Mouse (Mus musculus): ENCODE measurements around the gene 4921504E06Rik. TPM values are rescaled to one million over a fixed set of nuclear protein-coding genes. Genes with fewer than 3 reads are reported as not detected.

The 4921504E06Rik gene
- polyA plus RNA-seq, 1 experiment from 2014 or later = not detected

DNA sequence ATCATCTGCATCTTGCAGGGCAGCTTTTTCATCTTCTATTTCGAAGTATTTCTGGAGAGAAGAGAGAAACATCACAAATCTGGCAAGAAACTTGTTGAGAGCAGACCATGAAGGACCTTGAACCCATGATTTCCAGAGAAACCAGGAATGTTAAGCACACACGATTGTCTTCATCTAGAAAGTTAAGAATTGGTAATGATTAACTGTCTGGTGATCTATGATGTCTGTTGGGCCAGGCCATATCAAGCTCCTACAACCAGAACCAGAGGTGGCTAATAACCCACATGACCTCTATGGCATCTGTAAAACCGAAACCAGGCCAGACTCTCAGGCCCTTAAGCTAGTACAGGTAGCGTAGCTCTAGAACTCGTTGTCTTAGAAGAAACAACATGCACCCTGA, 29.6 kb downstream of the 4921504E06Rik start:
- ATAC-seq (replicated peaks; ENCODE audit: insufficient number of reproducible peaks, low FRiP score, low TSS enrichment, low read depth) (no peak), DNase-seq (ENCODE audit: low spot score) (no peak)
- H3K9ac ChIP-seq (replicated peaks; ENCODE audit: low read length) = no peak overlapping the region
- no peaks in the 10 kb centered on the region for H3K4me1 ChIP-seq (ENCODE audit: control insufficient read depth, insufficient read depth, low read length)
- no peak overlapping the region for H3K27ac ChIP-seq (replicated peaks; ENCODE audit: low read depth, low read length)
- no peaks in the 10 kb centered on the region for H3K27me3 ChIP-seq (ENCODE audit: control insufficient read depth, insufficient read depth, low read length)
- no peaks in the 10 kb centered on the region for H3K9me3 ChIP-seq (replicated peaks; ENCODE audit: control insufficient read depth, low read length)
- no peak overlapping the region for H3K4me3 ChIP-seq (ENCODE audit: low read depth, low read length)
- H3K36me3 ChIP-seq (replicated peaks; ENCODE audit: control insufficient read depth, insufficient read depth, low read depth, low read length) = no peaks in the 10 kb centered on the region
- 72% methylated on average over 5 of the region's 5 CpGs for WGBS
- H3K4me2 ChIP-seq (ENCODE audit: low read depth, low read length) = no peak overlapping the region

DNA sequence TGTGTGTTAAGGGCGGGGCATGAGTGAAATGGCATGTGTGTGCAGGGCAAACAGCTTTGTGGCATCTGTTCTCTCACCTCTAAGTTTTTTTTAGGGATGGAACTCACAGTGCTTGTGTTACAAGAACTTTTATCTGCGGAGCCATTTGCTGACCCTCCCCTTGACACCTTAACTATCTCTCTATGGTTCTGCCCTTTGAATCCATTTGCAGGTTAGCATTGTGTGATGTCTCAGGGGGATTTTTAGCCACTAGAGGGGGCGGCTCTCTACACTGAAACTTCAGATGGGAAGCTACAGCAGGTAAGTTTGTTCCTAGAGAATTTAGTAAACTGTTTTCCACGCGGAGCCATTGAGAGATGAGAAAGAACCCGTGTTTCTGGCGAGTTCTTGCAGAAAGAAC, 32.1 kb downstream of the 4921504E06Rik start:
- ATAC-seq (replicated peaks; ENCODE audit: insufficient number of reproducible peaks, low FRiP score, low TSS enrichment, low read depth) (no peak), DNase-seq (ENCODE audit: low spot score) (no peak)
- Histone ChIP-seq H3K36me3 (replicated peaks; ENCODE audit: control insufficient read depth, insufficient read depth, low read depth, low read length) (no peaks in the 10 kb centered on the region), H3K9ac (replicated peaks; ENCODE audit: low read length) (no peak overlapping the region), H3K9me3 (replicated peaks; ENCODE audit: control insufficient read depth, low read length) (no peaks in the 10 kb centered on the region), H3K27me3 (ENCODE audit: control insufficient read depth, insufficient read depth, low read length) (no peaks in the 10 kb centered on the region), H3K4me2 (ENCODE audit: low read depth, low read length) (no peak overlapping the region), H3K4me1 (ENCODE audit: control insufficient read depth, insufficient read depth, low read length) (no peaks in the 10 kb centered on the region), H3K4me3 (ENCODE audit: low read depth, low read length) (no peak overlapping the region), H3K27ac (replicated peaks; ENCODE audit: low read depth, low read length) (no peak overlapping the region)
- 35% methylated on average over 7 of the region's 7 CpGs for WGBS

DNA sequence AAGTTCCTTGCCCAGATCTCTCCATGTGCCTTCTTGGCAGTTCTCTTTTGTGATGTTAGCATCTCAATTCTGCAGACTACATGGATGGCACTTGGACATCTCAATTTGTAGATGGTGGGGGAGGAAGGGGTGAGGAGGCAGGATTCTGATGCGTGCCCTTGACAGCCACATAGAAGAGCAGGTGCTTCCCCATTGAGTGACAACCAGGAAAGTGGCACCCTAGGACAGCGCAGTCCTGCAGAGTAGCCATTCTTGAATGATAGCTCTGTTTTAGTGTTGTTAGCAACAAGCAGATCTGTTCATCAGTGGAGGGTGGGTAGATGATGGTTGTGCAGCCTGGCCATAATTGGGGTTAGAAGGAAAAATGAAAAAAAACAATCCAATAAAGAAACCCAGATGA, 33.1 kb downstream of the 4921504E06Rik start:
- H3K27ac ChIP-seq (replicated peaks; ENCODE audit: low read depth, low read length) = no peak overlapping the region
- H3K4me2 ChIP-seq (ENCODE audit: low read depth, low read length) = no peak overlapping the region
- H3K36me3 ChIP-seq (replicated peaks; ENCODE audit: control insufficient read depth, insufficient read depth, low read depth, low read length) = no peaks in the 10 kb centered on the region
- H3K9me3 ChIP-seq (replicated peaks; ENCODE audit: control insufficient read depth, low read length) = no peaks in the 10 kb centered on the region
- no peak overlapping the region for H3K9ac ChIP-seq (replicated peaks; ENCODE audit: low read length)
- 84% methylated on average over 2 of the region's 2 CpGs for WGBS
- ATAC-seq (replicated peaks; ENCODE audit: insufficient number of reproducible peaks, low FRiP score, low TSS enrichment, low read depth) (no peak), DNase-seq (ENCODE audit: low spot score) (no peak)
- no peaks in the 10 kb centered on the region for H3K4me1 ChIP-seq (ENCODE audit: control insufficient read depth, insufficient read depth, low read length)
- H3K4me3 ChIP-seq (ENCODE audit: low read depth, low read length) = no peak overlapping the region
- no peaks in the 10 kb centered on the region for H3K27me3 ChIP-seq (ENCODE audit: control insufficient read depth, insufficient read depth, low read length)

DNA sequence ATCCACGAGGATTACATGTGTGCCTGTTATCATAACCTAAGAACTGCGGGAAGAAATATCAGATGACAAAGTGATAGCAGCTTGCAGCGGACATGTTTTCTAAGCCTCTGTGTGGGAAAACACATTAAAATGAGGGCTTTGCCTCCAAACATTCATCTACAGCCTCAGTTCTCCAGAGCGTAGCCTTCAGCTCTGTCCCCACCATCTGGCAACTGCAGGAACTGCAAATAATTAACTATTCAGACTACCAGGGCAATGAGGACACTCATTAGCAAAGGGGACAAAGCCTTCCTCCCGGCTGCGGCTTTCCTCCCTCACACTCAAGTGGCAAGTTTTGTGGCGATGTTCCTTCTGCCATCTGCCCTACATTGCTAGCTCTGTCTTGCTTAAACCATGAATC, 33.9 kb downstream of the 4921504E06Rik start:
- no peak overlapping the region for H3K4me2 ChIP-seq (ENCODE audit: low read depth, low read length)
- H3K9me3 ChIP-seq (replicated peaks; ENCODE audit: control insufficient read depth, low read length) = no peaks in the 10 kb centered on the region
- H3K36me3 ChIP-seq (replicated peaks; ENCODE audit: control insufficient read depth, insufficient read depth, low read depth, low read length) = no peaks in the 10 kb centered on the region
- WGBS = 6% methylated on average over 7 of the region's 7 CpGs
- H3K27ac ChIP-seq (replicated peaks; ENCODE audit: low read depth, low read length) = no peak overlapping the region
- no peak overlapping the region for H3K9ac ChIP-seq (replicated peaks; ENCODE audit: low read length)
- H3K4me3 ChIP-seq (ENCODE audit: low read depth, low read length) = no peak overlapping the region
- DNase-seq (ENCODE audit: low spot score) (peak; percentile 79), ATAC-seq (replicated peaks; ENCODE audit: insufficient number of reproducible peaks, low FRiP score, low TSS enrichment, low read depth) (peak; percentile 59; the same call in 1 of the 2 replicates)
- no peaks in the 10 kb centered on the region for H3K4me1 ChIP-seq (ENCODE audit: control insufficient read depth, insufficient read depth, low read length)
- no peaks in the 10 kb centered on the region for H3K27me3 ChIP-seq (ENCODE audit: control insufficient read depth, insufficient read depth, low read length)

DNA sequence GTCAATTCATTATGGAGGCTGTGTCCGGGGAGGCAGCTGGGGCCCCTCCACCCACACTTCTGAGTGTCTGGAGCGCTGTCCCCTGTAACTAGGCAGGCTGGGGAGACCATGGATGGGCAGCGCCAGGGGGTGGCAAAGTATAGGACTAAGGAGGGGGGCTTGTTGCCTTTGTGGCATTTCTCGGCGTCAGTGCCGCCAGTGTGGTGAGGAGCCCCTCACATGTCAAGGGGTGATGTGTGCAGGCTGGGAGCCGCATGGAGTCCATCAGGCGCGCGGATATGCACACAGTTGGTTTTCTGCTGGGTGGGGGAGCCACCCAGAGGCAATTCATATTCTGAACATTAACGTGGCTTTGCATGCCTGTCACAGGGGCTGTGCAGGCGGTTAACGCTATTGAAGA, 35.8 kb downstream of the 4921504E06Rik start:
- Histone ChIP-seq H3K27ac (replicated peaks; ENCODE audit: low read depth, low read length) (no peak overlapping the region), H3K9ac (replicated peaks; ENCODE audit: low read length) (no peak overlapping the region), H3K4me2 (ENCODE audit: low read depth, low read length) (no peak overlapping the region), H3K4me1 (ENCODE audit: control insufficient read depth, insufficient read depth, low read length) (no peaks in the 10 kb centered on the region), H3K36me3 (replicated peaks; ENCODE audit: control insufficient read depth, insufficient read depth, low read depth, low read length) (no peaks in the 10 kb centered on the region), H3K4me3 (ENCODE audit: low read depth, low read length) (no peak overlapping the region), H3K9me3 (replicated peaks; ENCODE audit: control insufficient read depth, low read length) (no peaks in the 10 kb centered on the region), H3K27me3 (ENCODE audit: control insufficient read depth, insufficient read depth, low read length) (no peaks in the 10 kb centered on the region)
- ATAC-seq (replicated peaks; ENCODE audit: insufficient number of reproducible peaks, low FRiP score, low TSS enrichment, low read depth) (no peak), DNase-seq (ENCODE audit: low spot score) (no peak)
- WGBS = 56% methylated on average over 13 of the region's 13 CpGs

DNA sequence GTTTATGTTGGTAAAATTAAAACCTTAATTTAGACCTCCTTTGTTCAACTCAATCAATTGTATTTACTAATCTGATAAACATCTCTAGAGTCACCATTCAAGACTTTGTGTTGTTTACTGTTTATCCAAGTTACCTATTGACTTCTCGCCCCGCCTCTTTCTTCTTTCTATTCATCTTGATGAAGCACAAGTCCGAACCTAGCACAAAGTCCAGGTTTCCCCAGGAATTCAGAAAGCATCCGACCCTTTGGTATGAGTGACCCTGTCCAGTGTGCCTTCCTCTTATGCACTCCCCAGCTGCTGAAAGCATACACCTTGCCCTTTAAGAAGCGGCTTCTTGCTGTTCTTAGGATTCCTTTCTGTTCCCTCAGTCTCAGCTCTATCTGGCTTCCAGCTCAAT, 41.3 kb downstream of the 4921504E06Rik start:
- 64% methylated on average over 5 of the region's 5 CpGs for WGBS
- H3K9me3 ChIP-seq (replicated peaks; ENCODE audit: control insufficient read depth, low read length) = no peaks in the 10 kb centered on the region
- H3K4me3 ChIP-seq (ENCODE audit: low read depth, low read length) = no peak overlapping the region
- no peaks in the 10 kb centered on the region for H3K36me3 ChIP-seq (replicated peaks; ENCODE audit: control insufficient read depth, insufficient read depth, low read depth, low read length)
- ATAC-seq (replicated peaks; ENCODE audit: insufficient number of reproducible peaks, low FRiP score, low TSS enrichment, low read depth) (no peak), DNase-seq (ENCODE audit: low spot score) (no peak)
- no peak overlapping the region for H3K4me2 ChIP-seq (ENCODE audit: low read depth, low read length)
- no peaks in the 10 kb centered on the region for H3K4me1 ChIP-seq (ENCODE audit: control insufficient read depth, insufficient read depth, low read length)
- H3K27ac ChIP-seq (replicated peaks; ENCODE audit: low read depth, low read length) = no peak overlapping the region
- H3K27me3 ChIP-seq (ENCODE audit: control insufficient read depth, insufficient read depth, low read length) = no peaks in the 10 kb centered on the region
- H3K9ac ChIP-seq (replicated peaks; ENCODE audit: low read length) = no peak overlapping the region

DNA sequence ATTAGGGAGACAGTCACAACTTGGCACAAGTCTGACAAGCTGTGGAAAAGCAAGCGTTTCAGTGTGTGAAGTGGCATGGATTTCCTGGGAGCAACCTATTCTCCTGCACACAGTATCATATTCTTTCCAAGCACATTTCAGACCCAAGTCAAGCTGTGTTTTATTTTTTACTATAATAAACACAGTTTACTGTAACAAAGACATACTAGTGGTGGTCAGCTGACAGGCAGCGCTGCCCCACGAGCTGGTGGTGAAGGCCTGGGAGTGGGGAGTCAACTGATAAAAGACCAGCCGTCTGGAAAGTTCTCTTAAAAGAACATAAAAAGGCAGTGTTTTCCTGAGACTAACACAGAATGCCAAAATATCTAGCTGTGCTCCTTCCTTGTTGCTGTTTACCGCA, 42.7 kb downstream of the 4921504E06Rik start:
- H3K4me1 ChIP-seq (ENCODE audit: control insufficient read depth, insufficient read depth, low read length) = no peaks in the 10 kb centered on the region
- ATAC-seq (replicated peaks; ENCODE audit: insufficient number of reproducible peaks, low FRiP score, low TSS enrichment, low read depth) (no peak), DNase-seq (ENCODE audit: low spot score) (no peak)
- H3K4me2 ChIP-seq (ENCODE audit: low read depth, low read length) = no peak overlapping the region
- H3K9ac ChIP-seq (replicated peaks; ENCODE audit: low read length) = no peak overlapping the region
- H3K9me3 ChIP-seq (replicated peaks; ENCODE audit: control insufficient read depth, low read length) = no peaks in the 10 kb centered on the region
- WGBS = 68% methylated on average over 5 of the region's 5 CpGs
- no peak overlapping the region for H3K4me3 ChIP-seq (ENCODE audit: low read depth, low read length)
- no peak overlapping the region for H3K27ac ChIP-seq (replicated peaks; ENCODE audit: low read depth, low read length)
- no peaks in the 10 kb centered on the region for H3K27me3 ChIP-seq (ENCODE audit: control insufficient read depth, insufficient read depth, low read length)
- H3K36me3 ChIP-seq (replicated peaks; ENCODE audit: control insufficient read depth, insufficient read depth, low read depth, low read length) = no peaks in the 10 kb centered on the region

DNA sequence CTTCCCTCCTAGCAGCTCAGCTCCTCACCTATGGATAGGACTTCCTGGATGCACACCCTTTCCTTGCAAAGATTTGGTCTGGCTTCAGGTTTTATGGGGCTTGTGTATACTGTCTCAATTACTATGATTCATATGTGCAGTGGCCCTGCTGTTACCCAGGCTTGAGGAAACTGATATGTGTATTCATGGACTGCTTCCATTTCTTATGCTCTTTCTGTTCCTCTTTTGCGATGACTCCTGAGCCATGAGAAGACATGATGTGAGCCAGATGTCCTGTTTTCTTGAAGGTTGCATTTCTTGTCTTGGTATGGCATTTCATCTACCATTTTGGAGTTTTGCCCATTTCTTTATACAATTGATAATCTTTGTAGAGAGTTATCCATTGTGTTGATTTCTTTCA, 48.0 kb downstream of the 4921504E06Rik start:
- Histone ChIP-seq H3K9me3 (replicated peaks; ENCODE audit: control insufficient read depth, low read length) (no peaks in the 10 kb centered on the region), H3K4me2 (ENCODE audit: low read depth, low read length) (no peak overlapping the region), H3K4me3 (ENCODE audit: low read depth, low read length) (no peak overlapping the region), H3K27ac (replicated peaks; ENCODE audit: low read depth, low read length) (no peak overlapping the region), H3K4me1 (ENCODE audit: control insufficient read depth, insufficient read depth, low read length) (no peaks in the 10 kb centered on the region), H3K9ac (replicated peaks; ENCODE audit: low read length) (no peak overlapping the region), H3K27me3 (ENCODE audit: control insufficient read depth, insufficient read depth, low read length) (no peaks in the 10 kb centered on the region), H3K36me3 (replicated peaks; ENCODE audit: control insufficient read depth, insufficient read depth, low read depth, low read length) (no peaks in the 10 kb centered on the region)
- ATAC-seq (replicated peaks; ENCODE audit: insufficient number of reproducible peaks, low FRiP score, low TSS enrichment, low read depth) (no peak), DNase-seq (ENCODE audit: low spot score) (no peak)
- WGBS = 87% methylated on average over 1 of the region's 1 CpGs

Measured in embryonic facial prominence, embryonic 11.5 days (tissue).